Mouse (Mus musculus) kidney, postnatal 10 days (tissue): Measurements from ENCODE around the gene Gm5447.

Source experiments
- DNase-seq: peaks from one replicate; pipeline ENCODE4 v3.0.0; 2021; ENCODE audit warnings: mixed read lengths

Gm5447 gene

GRCm38 (mm10) chr13:30986934-30987455 lies 13.0 kb downstream of the Gm5447 start:
- no peak for DNase-seq

- DNase-seq, result no peak
Measured at GRCm38 (mm10) chr13:30987686-30988085, 13.7 kb downstream of the Gm5447 start.

GRCm38 (mm10) chr13:30989710-30990109 lies 15.7 kb downstream of the Gm5447 start:
- no peak for DNase-seq

- no peak for DNase-seq
Measured at GRCm38 (mm10) chr13:30990233-30990632, 16.2 kb downstream of the Gm5447 start.

GRCm38 (mm10) chr13:30993819-30994218 lies 19.8 kb downstream of the Gm5447 start:
- DNase-seq, result peak; percentile 67

GRCm38 (mm10) chr13:30994249-30994858 lies 20.4 kb downstream of the Gm5447 start:
- no peak for DNase-seq

GRCm38 (mm10) chr13:30997526-30998253 lies 23.7 kb downstream of the Gm5447 start:
- no peak for DNase-seq

GRCm38 (mm10) chr13:30999799-31000198 lies 25.8 kb downstream of the Gm5447 start:
- no peak for DNase-seq

- DNase-seq, result no peak
Measured at GRCm38 (mm10) chr13:31004458-31004857, 30.5 kb downstream of the Gm5447 start.

GRCm38 (mm10) chr13:31004995-31005394 lies 31.0 kb downstream of the Gm5447 start:
- DNase-seq, result no peak

GRCm38 (mm10) chr13:31017545-31017944 lies 43.5 kb downstream of the Gm5447 start:
- no peak for DNase-seq

GRCm38 (mm10) chr13:31021514-31021913 lies 47.5 kb downstream of the Gm5447 start:
- DNase-seq, result peak; percentile 28

GRCm38 (mm10) chr13:31021927-31022326 lies 47.9 kb downstream of the Gm5447 start:
- peak; percentile 10 for DNase-seq

- no peak for DNase-seq
Measured at GRCm38 (mm10) chr13:31023664-31024063, 49.7 kb downstream of the Gm5447 start.
